Mouse (Mus musculus) ovary, postnatal 36 days (tissue): ENCODE measurements around the gene Wdr20.

Experiments
- DNase-seq: peaks from one replicate; pipeline ENCODE4 v3.0.0; 2022; ENCODE audit warnings: low spot score, mixed read lengths

Gene Wdr20

DNA sequence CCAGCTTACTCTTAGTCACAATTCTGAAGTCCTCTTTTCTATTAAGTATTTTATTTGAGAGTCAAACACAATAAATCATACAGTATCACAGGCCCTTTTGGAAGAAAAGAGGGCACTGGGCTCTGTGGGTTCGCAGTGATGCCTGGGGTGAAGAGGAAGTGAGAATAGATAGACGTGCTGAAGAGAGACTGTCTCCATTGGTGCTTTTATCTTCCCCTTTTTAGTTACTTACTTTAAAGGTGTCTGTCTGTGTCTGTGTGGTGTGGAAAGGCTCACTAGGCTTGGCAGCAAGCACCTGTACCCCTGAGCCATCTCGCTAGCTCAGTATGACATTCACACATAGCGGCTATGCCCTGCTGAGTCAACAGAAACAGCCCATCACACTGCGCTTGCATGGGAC lies 40.1 kb downstream of the Wdr20 start:
- DNase-seq: no peak

DNA sequence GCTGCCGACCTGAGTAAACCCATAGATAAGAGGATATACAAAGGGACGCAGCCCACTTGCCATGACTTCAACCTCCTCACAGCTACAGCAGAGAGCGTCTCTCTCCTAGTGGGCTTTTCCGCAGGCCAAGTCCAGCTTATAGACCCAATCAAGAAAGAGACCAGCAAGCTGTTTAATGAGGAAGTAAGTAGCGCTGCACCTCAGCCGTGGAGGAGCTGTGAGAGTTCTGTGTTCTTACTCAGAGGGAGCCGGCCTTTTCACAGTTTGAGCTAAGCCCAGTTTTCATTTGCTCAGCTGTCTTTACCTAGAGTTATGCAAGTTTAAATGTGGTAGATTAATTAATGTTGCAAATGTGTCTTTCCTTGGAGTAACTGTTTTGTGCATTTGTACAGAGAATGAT lies 41.6 kb downstream of the Wdr20 start:
- no peak for DNase-seq

DNA sequence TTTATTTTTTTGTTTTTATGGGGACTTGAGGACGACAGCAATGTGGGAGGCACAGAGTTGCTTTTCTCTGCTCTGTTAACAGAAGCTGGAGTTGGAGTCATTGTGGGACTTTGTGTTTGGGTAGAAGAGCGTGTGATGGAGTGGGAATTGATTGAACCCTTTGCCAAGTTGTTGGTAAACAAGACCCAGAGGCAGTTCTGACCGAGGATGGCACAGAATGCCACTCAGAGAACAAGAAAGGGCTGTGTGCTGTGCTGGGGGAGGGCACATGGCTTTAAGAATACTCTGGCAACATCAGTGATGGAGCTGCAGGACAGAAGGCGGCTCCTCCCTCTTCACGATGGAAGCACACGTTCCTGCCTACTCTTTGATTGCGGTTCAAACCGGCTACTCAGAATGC lies 43.4 kb downstream of the Wdr20 start:
- no peak for DNase-seq

DNA sequence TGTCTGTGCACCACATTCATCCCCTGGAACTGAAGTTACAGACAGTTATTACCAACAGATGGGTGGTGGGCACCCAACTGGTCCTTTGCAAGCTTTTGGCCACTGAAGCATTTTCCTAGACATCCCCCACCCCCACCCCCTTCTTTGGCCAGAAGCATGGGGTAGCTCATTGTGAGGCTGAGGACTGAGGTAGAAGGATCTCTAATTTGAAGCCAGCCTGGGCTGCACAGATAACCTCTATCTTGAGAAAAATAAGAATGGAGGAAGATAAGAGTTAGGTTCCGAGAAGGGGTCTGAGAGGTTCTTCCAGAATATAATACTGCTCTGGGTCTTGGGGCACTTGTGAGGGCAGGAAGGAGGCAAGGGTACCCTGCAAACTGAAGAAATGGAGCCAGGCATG lies 44.5 kb downstream of the Wdr20 start:
- DNase-seq: no peak

DNA sequence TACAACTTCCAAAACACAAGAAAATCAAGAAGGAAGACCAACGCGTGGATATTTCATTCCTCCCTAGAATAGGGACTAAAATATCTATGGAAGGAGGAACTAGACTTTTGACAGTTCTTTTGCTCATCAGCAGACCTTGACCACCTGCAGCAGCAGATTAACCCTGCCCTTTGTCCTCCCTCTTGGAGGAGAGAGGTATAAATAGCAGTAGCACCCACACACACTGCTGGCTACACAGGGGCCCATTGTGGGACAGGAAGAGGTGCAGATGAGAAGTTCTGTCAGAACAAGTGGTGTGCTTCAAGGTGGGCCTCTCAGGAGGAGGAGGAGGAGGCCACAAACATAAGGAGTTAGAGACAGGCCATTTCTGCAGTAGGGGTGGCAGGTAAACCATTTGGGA lies 46.5 kb downstream of the Wdr20 start:
- DNase-seq: no peak

DNA sequence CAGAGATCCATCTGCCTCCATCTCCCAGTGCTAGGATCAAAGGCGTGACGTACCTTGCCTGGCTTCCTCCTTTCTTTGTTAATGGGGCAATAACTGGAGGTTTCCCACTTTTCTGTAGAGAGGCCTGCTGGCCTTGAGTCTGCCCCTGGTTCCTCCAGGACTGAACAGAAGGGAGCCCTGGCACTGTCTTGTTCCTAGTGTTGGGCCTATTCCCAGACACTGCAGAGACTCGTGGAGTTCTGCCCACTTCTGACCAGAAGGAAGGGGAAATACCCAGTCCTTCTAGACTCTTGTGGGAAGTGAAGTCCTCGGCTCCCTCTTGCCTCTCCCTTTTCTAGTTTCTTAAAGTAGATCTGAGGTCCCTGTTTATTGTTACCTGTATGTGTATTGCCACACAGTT lies 48.5 kb downstream of the Wdr20 start:
- no peak for DNase-seq

DNA sequence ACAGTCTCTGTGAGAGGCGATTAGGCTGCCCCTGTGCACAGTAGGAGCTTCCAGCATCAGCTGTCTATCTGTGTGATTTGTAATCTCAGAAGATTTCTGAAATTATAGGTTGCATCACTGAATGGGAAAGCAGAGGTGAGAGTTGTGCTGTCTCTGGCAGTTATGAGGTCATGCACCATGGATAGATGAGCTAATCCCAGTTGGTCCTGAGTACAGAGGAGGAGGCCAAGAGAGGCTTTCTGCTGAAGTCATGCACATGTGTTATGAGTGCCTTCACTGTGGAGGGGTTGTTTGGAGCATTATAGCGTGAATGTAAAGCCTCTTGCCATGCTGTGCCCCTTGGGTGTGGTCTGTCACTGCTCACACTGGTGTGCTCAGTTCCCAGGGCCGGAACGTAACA lies 52.8 kb downstream of the Wdr20 start:
- DNase-seq: no peak

DNA sequence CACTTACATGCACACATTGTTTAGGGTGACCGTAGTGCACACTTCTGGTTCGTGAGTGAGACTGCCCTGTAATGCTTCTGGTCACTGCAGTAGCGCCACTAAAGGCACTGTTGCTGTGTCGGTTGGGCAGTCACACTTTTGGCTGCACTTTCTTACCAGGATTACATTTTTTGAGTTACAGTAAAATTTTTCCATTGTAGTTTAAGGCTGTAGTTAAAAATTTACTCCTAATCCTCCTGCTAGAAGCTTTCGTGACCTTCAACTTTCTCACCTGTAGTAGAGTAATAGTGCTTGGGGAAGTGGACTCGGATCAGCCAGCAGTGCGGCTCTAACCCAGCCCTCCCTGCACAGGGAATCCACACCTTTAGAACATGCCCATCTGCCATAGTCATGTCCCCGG lies 53.3 kb downstream of the Wdr20 start:
- no peak for DNase-seq

DNA sequence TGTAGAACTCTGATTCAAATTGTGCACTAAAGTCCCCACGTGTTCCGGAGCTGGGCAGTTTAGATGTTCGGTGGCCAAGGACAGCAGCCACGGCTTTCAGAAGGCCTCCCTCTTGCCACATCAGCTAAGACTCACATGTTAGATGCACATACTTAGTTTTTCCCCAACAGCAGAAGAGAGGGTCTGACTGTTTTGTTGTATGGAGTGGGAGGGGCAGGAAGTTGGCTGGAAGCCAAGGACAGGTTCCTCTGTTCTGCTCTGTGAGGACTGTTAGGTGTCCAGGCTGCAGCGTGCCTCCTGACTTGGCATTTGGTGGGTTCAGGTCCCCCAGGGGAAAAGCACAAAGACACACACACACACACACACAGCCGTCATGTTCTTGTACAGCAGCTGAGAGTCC lies 57.3 kb downstream of the Wdr20 start:
- peak; percentile 20 for DNase-seq

DNA sequence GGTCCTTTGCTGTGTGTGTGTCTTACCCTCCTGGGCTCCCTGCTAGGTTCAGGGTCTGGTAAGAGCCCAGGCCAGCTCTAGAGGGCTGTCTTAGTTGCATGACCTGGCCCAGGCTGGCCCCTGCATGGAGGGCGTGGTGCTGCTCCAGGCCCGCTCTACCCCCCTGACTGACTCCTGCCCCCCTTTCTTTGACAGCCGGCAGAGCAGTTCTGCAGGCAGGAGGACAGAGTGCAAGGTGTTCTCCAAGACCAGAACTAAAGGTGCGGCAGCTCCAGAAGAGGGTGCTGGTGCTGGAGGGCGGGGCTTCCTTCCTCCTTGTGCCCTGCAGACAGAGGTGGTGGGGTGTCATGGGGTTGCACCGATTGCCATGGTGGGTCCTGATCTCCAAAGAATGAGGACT lies 59.0 kb downstream of the Wdr20 start:
- no peak for DNase-seq

DNA sequence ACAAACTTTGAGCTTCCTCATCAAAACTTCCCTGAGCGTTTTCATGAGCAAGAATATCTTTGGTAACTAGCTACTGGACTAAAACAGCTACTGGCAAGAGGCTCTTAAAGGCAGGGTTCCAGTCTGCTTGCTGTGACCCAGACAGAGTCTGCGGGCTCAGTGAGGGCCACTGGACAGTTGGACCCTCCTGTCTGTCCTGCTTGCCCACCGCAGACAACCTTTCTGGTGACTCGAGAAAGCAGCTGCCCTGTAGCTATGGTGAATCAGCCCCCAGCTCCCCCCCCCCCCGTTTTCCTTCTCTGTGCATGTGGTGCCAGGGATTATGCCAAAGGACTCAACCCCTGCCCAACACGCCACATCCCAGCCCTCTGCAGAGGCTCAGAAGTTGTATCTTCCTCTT lies 59.5 kb downstream of the Wdr20 start:
- DNase-seq: no peak

DNA sequence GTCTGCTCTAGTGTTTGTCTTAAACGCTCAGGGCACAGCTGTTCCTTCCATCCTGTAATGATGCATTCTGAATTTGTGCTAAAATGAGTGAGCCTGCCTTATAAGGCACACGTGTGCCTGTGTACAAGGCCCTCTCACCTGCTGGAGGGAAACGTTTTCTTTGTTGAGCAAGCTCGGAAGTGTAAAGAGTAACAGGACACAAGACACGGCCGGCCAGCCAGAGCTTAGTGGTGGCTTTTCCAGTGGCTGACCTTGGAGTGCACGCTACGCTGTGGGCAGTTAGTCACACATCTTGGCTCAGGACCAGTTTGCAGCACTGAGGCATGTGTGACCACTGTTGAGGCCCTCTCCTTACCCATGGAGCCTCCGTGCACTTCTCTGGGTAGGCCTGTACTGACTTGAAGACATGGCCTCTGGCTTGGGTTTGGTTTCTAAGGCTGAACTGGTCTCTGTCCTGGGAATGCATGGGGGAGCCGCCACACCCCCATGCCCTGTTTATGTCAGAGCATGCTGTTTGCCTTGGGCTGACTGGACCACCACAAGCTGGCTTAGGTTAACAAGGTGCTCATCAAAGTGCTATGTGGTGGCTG lies 60.2 kb downstream of the Wdr20 start:
- DNase-seq: peak; percentile 38

DNA sequence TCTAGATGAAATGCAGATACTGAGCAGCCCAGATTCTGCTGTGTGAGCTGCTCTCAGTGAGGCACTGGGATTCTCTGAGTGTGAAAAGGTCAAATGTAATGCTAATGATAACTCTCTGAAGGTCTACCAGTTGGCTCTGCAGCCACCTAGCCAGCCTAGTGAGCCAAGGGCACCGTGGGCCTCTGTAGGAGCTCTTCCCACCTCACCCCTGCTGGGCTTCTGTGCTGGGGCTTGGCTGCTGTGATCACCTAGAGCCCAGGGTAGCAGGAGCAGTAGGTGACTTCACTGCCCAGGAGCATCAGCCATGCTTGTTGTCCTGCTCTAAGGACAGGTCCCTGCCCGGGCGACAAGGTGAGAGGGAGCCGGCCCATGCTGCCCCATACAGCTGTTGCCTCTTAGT lies 61.5 kb downstream of the Wdr20 start:
- no peak for DNase-seq

DNA sequence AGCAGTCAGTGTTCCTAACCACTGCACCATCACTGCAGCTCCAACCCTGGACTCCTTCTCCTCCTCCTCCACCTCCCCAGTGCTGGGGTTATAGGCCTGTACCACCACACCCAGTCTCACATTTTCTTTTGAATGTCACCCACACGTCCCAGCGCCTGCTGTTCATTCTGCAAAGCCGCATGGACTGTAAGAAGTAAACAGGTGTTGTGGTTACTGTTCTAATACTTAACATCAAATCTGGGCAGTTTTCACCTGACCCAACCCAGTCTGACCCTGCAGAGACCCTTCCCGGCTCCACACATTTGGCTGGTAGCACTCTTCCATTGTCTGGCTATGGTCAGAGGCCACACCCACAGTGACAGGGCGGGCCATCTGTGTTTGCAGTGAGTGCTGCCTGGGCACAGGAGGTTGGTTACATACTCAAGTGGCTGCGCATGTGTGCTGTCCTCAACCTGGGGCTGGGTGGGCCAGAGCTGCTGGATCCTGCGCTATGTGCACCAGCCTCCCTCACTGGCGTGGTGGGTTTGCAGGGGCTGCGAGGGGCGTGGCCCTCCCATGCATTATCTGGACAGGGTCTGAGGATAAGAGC lies 64.2 kb downstream of the Wdr20 start:
- no peak for DNase-seq

DNA sequence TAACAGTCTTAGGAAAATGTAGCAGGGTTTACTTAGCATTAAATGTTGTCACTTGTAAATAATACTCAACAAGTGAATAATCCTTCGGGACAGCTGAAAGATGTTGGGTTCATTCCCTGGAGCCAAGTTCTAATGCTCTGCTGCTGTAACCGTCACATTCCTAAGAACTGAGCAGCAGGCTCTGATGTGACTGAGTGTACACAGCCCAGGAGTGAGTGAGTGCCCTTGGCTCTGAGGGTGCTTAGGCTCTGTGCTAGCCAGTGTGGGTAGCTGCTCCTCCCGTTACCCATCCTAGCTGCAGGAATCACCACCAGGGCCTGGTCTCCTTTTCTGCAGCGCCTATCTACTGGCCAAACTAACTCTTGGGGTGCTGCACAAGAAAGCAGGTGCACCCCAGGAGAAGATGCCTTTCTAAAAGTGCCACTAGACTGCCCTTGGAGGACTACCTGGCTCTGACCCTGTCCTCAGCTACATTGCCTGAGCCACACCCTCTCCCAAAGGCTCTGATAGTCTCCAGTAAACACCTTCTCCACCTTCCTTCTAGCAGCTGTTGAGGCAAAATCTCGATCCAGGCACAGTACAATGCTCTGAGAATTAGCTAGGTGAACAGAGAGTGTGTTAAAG lies 65.0 kb downstream of the Wdr20 start:
- no peak for DNase-seq

DNA sequence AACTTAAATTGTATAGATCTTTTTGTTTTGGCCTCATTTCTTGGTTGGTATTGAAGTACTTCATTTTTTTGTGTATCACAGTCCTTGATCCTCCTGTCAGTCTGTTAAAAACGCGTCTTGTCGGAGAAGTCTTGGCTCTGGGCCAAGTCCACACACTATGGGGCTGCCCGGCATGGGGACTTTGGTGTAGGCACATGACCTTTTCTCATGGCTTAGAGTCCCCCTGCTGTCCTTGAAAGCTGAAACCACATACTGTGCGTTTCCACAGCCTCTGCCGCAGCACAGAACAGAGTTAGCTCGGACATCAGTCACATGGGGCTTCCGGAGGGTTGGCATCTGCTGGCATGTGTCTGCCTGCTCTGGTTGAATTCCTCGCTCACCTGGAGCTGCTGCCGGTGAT lies 66.5 kb downstream of the Wdr20 start:
- peak; percentile 23 for DNase-seq

DNA sequence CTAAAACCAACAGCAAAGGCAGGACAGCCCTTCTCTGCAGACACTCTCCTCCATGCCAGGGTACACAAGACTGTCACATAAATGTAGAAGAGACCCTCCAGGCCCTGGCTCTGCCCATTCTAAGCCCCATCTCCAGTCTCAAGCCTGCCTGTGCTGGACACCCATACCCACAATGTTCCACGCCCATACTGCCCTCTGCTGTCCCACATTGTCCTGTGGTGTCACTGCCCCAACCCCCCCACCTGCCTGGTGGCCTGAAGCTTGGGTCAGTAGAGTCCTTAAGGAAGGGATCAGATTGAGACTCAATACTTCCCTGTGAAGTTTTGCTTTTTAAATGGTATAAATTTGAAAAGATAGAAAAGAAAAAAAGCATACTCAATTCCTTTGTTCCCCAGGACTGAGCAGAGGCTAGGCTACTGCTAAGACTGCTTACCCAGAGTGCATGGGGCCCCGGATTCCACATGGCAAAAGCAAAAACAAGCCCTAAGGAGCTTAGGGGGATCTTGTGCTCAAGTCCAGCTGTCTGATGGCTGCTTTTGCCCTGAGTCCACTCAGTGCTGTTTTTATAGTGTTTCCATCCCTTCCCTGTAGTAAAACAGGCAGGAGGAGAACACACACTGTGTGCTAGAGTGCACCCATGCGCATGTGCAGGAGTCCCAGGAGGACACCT lies 68.7 kb downstream of the Wdr20 start:
- no peak for DNase-seq

DNA sequence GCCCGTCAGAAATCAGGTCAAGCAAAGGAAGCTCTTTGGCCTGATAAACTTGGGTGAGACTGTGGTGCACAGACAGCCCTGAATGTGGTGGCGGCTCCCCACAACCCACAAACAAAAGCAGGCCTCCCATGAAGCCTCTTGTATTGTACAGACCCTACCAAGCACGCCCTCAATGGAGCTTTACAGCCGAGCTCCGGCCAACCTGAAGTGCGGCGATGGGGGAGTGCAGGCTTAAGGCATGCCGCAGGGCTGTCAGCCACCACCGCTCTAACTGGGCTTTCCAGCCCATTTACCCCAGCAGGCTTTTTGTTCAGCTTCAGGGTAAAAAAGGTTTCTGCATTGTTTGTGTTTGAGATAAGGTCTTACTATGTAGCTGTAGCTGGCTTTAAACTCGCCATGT lies 70.7 kb downstream of the Wdr20 start:
- no peak for DNase-seq

DNA sequence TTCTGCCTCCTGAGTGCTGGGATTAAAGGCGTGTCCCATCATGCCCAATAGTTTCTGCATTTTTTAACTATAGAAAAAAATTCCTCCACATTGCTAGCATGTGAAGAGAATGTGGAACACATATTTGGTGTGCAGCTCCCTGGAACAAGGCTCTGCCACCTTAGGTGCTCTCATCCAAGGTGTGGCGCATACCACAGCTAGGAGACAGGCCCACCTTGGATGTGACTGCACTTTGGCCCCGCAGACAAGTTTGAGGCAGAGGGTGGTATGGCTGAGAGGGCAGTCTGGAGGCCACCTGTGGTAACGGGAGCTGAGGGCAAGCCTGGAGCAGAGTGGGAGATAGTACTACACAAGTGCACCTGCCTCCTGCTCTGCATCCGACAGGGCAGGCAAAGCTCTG lies 71.1 kb downstream of the Wdr20 start:
- no peak for DNase-seq

DNA sequence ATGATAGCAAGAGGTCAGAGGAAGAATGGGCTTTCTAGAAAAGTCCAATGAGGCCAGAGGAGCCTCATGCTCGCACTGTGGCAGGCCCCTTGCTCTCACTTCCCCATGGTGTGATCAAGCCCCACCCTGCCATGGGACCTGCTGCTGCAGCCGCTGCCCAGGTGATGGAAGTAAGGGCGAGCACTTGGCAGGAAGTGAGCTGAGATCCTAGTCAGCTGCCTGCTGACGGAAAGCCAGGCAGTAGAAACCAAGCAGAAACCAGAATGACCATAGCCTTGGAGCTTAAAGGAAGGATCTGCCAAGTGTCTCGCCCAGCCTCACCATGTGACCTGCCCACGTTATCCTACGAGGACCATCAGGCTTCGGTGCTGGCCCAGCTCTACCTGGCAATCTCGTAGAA lies 75.4 kb downstream of the Wdr20 start:
- DNase-seq: no peak

DNA sequence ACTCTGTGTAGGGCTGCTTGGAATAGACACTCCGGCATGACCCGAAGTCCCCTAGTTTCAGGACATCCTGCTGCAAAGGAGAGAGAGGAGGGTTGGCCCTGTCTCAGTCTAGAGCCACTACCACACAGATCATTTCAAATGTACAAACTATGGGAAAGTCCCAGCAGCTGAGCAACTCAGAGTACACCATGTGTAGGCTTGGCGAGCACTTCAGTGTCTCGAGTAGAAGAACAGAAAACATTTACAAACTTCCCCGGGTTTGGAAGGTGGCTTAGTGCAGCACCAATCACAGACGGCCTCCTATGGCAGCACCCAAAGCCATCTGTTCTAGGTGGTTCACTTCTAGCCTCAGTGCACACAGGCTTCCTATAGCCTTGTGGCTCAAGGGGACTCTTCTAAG lies 75.9 kb downstream of the Wdr20 start:
- DNase-seq: no peak

DNA sequence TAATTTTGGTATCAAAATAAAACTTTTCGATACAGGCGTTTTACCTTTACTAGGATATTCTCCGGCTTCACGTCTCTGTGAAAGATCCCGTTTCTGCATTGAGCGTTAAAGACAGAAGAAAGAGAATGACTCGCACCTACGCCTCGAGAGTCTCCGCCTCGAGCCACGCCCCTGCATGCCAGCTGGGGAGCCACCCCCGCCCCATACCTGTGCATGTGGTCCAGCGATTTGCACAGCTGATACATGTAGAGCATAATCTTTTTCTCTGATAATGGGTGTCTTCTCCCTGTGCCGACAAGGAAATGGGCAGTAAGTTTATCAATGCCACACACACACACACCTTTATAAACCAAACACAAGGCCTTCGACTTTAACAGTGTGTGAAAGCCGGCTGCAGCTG lies 77.2 kb downstream of the Wdr20 start:
- DNase-seq: no peak

DNA sequence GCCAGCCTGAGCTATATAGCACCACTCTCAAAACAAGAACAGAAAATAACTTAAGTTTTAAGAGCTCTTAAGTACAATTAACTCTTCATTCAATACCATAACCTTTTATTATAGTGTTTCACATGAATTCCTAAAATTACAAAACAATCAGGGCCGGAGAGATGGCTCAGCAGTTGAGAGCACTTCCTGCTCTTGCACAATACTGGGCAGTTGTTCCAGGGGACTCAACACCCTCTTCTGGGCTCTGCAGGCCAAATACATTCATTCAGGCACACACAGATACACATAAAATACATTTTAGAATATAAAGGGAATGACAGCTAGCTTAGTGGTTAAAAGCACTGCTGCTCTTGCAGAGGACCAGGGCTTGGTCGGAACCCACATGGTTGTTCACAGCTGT lies 79.1 kb downstream of the Wdr20 start:
- DNase-seq: no peak

DNA sequence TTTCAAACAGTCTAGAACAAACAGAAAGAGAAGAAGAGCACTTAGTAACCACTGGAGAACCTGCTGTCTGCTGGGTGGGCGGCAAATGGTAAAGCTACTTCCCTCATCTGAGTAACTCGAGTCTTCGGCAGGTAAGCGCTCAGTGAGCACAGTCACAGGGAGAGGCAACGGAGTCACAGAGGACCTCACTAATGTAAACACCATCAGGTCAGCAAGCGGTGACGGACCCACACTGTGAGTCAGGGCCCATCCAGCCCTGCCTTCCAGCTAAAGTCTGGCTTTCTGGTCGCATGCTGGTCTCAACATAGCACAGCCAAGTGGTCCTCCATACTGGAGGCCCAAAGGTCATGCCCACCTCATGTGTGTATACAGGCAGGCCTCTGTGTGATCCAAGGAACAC lies 81.6 kb downstream of the Wdr20 start:
- DNase-seq: no peak
